Mouse (Mus musculus) gastrocnemius, postnatal 25 days (tissue): Measurements from ENCODE around the gene P2ry12. TPM values are rescaled to one million over a fixed set of nuclear protein-coding genes. Genes with fewer than 3 reads are reported as not detected.

Experiments
- DNase-seq: peaks from one replicate; pipeline ENCODE4 v3.0.0; 2022
- long read RNA-seq, 2 experiments: library from polyadenylated mRNA; stranded (forward); transcript quantifications; one replicate each; pipeline ENCODE4 v2.0.0; 2021
- total RNA-seq, 2 experiments: library from RNA; stranded (reverse); gene quantifications; 1 replicate in 1 of 2; 2 replicates in 1 of 2; pipeline ENCODE4 v1.2.3; 2021

P2ry12 gene
- 1 to 10 TPM in 1 of 2 experiments, under 1 TPM in 1; 0.84 to 1.4 TPM for total RNA-seq
- long read RNA-seq, experiment 1 = 0 reads
- long read RNA-seq, experiment 2, partial matches to known transcripts = 0 of 1 reads
- long read RNA-seq, experiment 2, other reads (novel, unspliced or antisense) = 1 of 1 reads

- no peak for DNase-seq
Observed at GRCm38 (mm10) chr3:59262704-59263103, at the start of gene P2ry12. Gene P2ry12, minus strand, starts transcription at chr3:59262871.

- DNase-seq = no peak
Observed at GRCm38 (mm10) chr3:59305518-59305917, 42.8 kb upstream of the P2ry12 start.

GRCm38 (mm10) chr3:59304944-59305343 lies 42.3 kb upstream of the P2ry12 start:
- DNase-seq = no peak

GRCm38 (mm10) chr3:59297653-59298052 lies 35.0 kb upstream of the P2ry12 start:
- no peak for DNase-seq

GRCm38 (mm10) chr3:59296563-59297130 lies 34.0 kb upstream of the P2ry12 start:
- no peak for DNase-seq

- DNase-seq = no peak
Observed at GRCm38 (mm10) chr3:59295699-59296562, 33.3 kb upstream of the P2ry12 start.

GRCm38 (mm10) chr3:59293437-59294199 lies 30.9 kb upstream of the P2ry12 start:
- no peak for DNase-seq

GRCm38 (mm10) chr3:59290551-59290950 lies 27.9 kb upstream of the P2ry12 start:
- no peak for DNase-seq

GRCm38 (mm10) chr3:59278620-59279019 lies 15.9 kb upstream of the P2ry12 start:
- DNase-seq = no peak

- DNase-seq = no peak
Observed at GRCm38 (mm10) chr3:59278254-59278533, 15.5 kb upstream of the P2ry12 start.

GRCm38 (mm10) chr3:59277502-59278253 lies 15.0 kb upstream of the P2ry12 start:
- DNase-seq = no peak

GRCm38 (mm10) chr3:59270811-59271210 lies 8.1 kb upstream of the P2ry12 start:
- DNase-seq = no peak

GRCm38 (mm10) chr3:59263988-59264387 lies 1.3 kb upstream of the P2ry12 start:
- no peak for DNase-seq

GRCm38 (mm10) chr3:59263417-59263816 lies 746 bp upstream of the P2ry12 start:
- no peak for DNase-seq

- no peak for DNase-seq
Observed at GRCm38 (mm10) chr3:59261709-59262472, 780 bp downstream of the P2ry12 start.

- DNase-seq = no peak
Observed at GRCm38 (mm10) chr3:59260745-59261144, 1.9 kb downstream of the P2ry12 start.

GRCm38 (mm10) chr3:59257740-59258664 lies 4.7 kb downstream of the P2ry12 start:
- DNase-seq = peak; percentile 33

- no peak for DNase-seq
Observed at GRCm38 (mm10) chr3:59250454-59250853, 12.2 kb downstream of the P2ry12 start.

GRCm38 (mm10) chr3:59248031-59248430 lies 14.6 kb downstream of the P2ry12 start:
- no peak for DNase-seq

- no peak for DNase-seq
Observed at GRCm38 (mm10) chr3:59243384-59243783, 19.3 kb downstream of the P2ry12 start.
